12 mouse cellular contexts compared by ENCODE assay signal in the genomic region with DNA sequence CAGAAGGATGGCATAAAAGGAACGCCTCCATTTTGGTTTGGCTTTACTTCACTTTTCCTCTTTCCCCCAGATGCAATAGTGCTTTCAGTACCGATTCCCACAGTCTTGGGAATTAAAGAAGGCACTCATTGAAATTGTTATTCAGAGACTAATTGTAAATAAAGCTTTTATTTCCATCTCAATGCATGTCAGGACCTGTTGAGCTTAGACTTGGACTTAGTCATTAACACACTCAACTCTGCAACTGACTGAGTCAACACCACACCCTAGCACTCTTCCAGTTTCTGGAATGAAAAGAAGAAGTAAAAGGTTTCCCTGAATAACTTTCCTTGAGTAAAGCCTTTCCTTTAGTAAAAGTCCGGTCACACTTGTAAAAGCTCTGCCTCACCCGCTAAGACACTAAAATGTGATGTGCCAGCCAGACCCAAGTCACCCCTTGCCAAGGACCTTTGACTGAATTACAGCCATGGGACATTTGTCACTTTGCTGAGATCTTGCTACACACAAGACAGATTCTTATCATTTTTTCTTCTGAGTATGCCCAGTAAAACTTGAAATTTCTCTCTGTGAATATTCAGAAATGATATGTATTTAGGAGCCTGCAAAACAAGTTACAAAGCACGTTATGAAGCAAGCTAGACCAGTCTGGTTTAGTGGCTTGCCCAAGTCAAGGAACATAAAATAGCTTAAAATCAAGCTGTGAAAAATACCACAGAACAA.
DNase-seq lines count a peak whose midpoint lies in the region; ATAC-seq and TF ChIP-seq lines count a peak whose summit lies in the region.
"Had no signal": no experiment of that assay in that cellular context is flagged by ENCODE, and none has a peak within 500 bp of the region (broad histone marks: within the 10 kb centered on the region; RNA-seq: fewer than 3 reads in every experiment).

No protein-coding gene starts in this region.

- no peak for ATAC-seq in erythroblast, adult 5-6 weeks (replicated peaks; ENCODE audit: low FRiP score, poor library complexity, severe bottlenecking)
- ATAC-seq: intestine, embryonic 15.5 days had no signal

- TF ChIP-seq CTCF in embryonic fibroblast, embryonic 13.5 days (IDR thresholded peaks at IDR 0.05; ENCODE audit: borderline replicate concordance, insufficient read depth, low read length), result no peak

- no peak overlapping the region for H3K4me3 ChIP-seq in embryonic fibroblast, embryonic 13.5 days (ENCODE audit: insufficient read depth, low read length)
- no peak overlapping the region for H3K4me3 ChIP-seq in macrophage (ENCODE audit: inconsistent target)
- H3K4me3 ChIP-seq: heart, embryonic 10.5 days; intestine, embryonic 15.5 days had no signal

- WGBS in macrophage (ENCODE audit: missing documents), result 80% methylated on average over 5 of the region's 5 CpGs

- H3K4me1 ChIP-seq in embryonic fibroblast, embryonic 13.5 days (ENCODE audit: control insufficient read depth, insufficient read depth, low read length), result no peaks in the 10 kb centered on the region
- H3K4me1 ChIP-seq: heart, embryonic 10.5 days; intestine, embryonic 15.5 days had no signal

- H3K79me2 ChIP-seq in macrophage (ENCODE audit: inconsistent target), result no peaks in the 10 kb centered on the region

- H3K36me3 ChIP-seq in macrophage (ENCODE audit: inconsistent target), result no peaks in the 10 kb centered on the region
- H3K36me3 ChIP-seq: heart, embryonic 10.5 days; intestine, embryonic 15.5 days had no signal

- no peak for TF ChIP-seq POLR2A in embryonic fibroblast, embryonic 13.5 days (IDR thresholded peaks at IDR 0.05; ENCODE audit: low read depth, low read length)

- H3K27ac ChIP-seq in embryonic fibroblast, embryonic 13.5 days (ENCODE audit: insufficient read depth, low read length), result peak overlapping the region; percentile 98
- peak overlapping the region; percentile 71 for H3K27ac ChIP-seq in macrophage
- H3K27ac ChIP-seq: heart, embryonic 10.5 days; intestine, embryonic 15.5 days had no signal

- peak; percentile 18 for DNase-seq in 3T3-L1 (ENCODE audit: low read depth, low spot score)
- DNase-seq in 416B (ENCODE audit: low read depth), result peak; percentile 12
- DNase-seq in kidney, postnatal 36 days, result no peak
- no peak for DNase-seq in right cerebral cortex, postnatal 36 days (ENCODE audit: low spot score in 2 of 2)
- DNase-seq: kidney, postnatal 14 days; right cerebral cortex, adult 18-20 months; thymus, postnatal 4 days had no signal

Comparison
In these comparisons a context has a peak if more than half of its experiments do, and no peak if none do; other contexts are left out.
1. DNase-seq: peak in 3T3-L1 (single experiment) and 416B (single experiment); none in kidney, postnatal 36 days (0 of 2) and right cerebral cortex, postnatal 36 days (0 of 2).